Mouse (Mus musculus) neural tube, embryonic 13.5 days (tissue): Measurements from ENCODE around the gene Bmpr2. TPM values are rescaled to one million over a fixed set of nuclear protein-coding genes. Genes with fewer than 3 reads are reported as not detected.

Source experiments
- ATAC-seq: fragments of 200-750 bp; cut with Nextera tagmentation; 2 replicates; pipeline ENCODE4 v1.8.0; 2017; ENCODE audit warnings: low read depth, mild to moderate bottlenecking, moderate TSS enrichment, moderate library complexity
- H3K27ac ChIP-seq: fragments of 300-500 bp; sonication (generic); replicated peaks from 2 replicates; pipeline ENCODE4 v1.5.1; 2015; ENCODE audit warnings: moderate library complexity, mild to moderate bottlenecking, inconsistent platforms
- H3K27me3 ChIP-seq: fragments of 300-500 bp; sonication (generic); 2 replicates; pipeline ENCODE4 v1.6.1; 2015; ENCODE audit warnings: mild to moderate bottlenecking, inconsistent platforms
- H3K36me3 ChIP-seq: fragments of 300-500 bp; sonication (generic); 2 replicates; pipeline ENCODE4 v1.6.1; 2015; ENCODE audit warnings: mild to moderate bottlenecking, inconsistent platforms
- H3K4me1 ChIP-seq: fragments of 300-500 bp; sonication (generic); replicated peaks from 2 replicates; pipeline ENCODE4 v1.6.1; 2015; ENCODE audit warnings: inconsistent platforms
- H3K4me2 ChIP-seq: fragments of 300-500 bp; sonication (generic); 2 replicates; pipeline ENCODE4 v1.6.1; 2015; ENCODE audit warnings: inconsistent platforms, mild to moderate bottlenecking, moderate library complexity
- H3K4me3 ChIP-seq: fragments of 300-500 bp; sonication (generic); 2 replicates; pipeline ENCODE4 v1.5.1; 2015; ENCODE audit warnings: mild to moderate bottlenecking, inconsistent platforms
- H3K9ac ChIP-seq: fragments of 300-500 bp; sonication (generic); 2 replicates; pipeline ENCODE4 v1.6.1; 2015; ENCODE audit warnings: moderate library complexity, mild to moderate bottlenecking, inconsistent platforms
- H3K9me3 ChIP-seq: fragments of 300-500 bp; sonication (generic); 2 replicates; pipeline ENCODE4 v1.6.1; 2016; ENCODE audit warnings: inconsistent platforms
- WGBS: fragments of 180-500 bp; shearing (Covaris S2); methylation state at CpG from one replicate; pipeline ENCODE4 v1.1.7; 2015; 5-methylcytosine and 5-hydroxymethylcytosine counted together
- polyA plus RNA-seq: library from polyadenylated mRNA; unstranded; fragments of >200 nt; fragmentation: Nextera tagmentation; extraction: Ambion mirVana; gene quantifications from 2 replicates; pipeline ENCODE4 v1.2.1, GENCODE M21; 2015

The Bmpr2 gene
- polyA plus RNA-seq, 1 experiment from 2014 or later, result 11.8 TPM

DNA sequence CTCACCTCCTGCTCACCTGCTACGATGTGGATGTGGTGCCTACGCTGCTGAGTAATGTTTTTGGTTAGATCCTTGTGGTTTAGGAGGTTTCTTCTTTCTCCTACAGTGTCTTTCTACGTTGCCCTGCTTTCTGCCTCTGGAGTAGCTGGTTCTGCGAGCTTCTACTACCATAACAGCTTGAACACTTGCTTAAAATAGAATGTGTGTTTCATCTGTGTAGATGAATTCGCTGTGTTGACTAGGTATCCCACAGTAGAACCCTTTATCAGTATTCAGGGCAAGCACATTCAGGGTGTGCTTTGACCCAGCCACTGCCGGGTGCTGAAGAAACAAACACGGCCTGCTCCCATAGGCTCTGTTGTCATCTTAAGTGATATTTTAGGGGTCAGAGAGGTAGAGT is 114.9 kb downstream of the Bmpr2 start:
- Histone ChIP-seq H3K9ac (no peak overlapping the region), H3K9me3 (no peaks in the 10 kb centered on the region), H3K4me1 (no peaks in the 10 kb centered on the region), H3K36me3 (peaks cover 30% of the 10 kb centered on the region), H3K27ac (no peak overlapping the region), H3K4me2 (no peak overlapping the region), H3K27me3 (no peaks in the 10 kb centered on the region), H3K4me3 (no peak overlapping the region)
- 94% methylated on average over 7 of the region's 7 CpGs for WGBS
- ATAC-seq, result no peak

DNA sequence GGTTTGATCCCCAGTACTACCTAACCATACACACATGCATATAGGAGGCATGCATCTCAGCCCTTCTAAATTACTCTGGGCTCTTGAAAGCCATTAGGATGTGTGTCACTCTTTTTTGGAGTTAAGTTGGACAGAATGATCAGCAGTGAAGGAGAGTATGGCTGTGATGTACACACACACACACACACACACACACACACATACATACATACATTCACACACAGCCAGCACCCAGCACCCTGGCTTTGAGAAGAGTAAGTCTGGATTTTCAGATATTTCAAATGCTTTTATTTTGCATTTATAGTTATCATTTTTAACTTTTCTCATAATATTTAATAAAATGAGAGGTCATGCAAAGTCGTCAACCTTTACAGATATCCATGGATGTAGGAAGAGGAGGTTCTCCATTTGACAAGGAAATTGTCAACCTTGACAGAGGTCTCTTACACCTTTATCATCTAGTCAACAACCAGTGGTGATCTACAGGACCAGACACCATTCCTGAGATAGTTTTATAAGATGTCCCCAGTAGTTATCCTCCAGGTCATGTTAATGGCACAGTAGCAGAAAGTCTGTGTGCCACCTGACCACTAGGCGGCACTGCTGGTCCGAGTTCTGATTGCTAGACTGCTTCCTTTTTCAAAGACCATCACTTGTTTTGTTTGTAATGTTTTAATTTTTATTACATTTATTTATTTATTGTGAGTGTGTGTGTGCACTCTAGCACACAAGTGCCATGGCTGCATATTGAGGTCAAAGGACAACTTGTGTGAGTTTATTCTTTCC is 120.3 kb downstream of the Bmpr2 start:
- peaks cover 16% of the 10 kb centered on the region for H3K36me3 ChIP-seq
- H3K9ac ChIP-seq, result no peak overlapping the region
- no peak overlapping the region for H3K4me2 ChIP-seq
- 34% methylated on average over 3 of the region's 3 CpGs for WGBS
- no peaks in the 10 kb centered on the region for H3K27me3 ChIP-seq
- H3K4me1 ChIP-seq, result peaks cover 7% of the 10 kb centered on the region; the same call in 1 of the 2 replicates
- no peaks in the 10 kb centered on the region for H3K9me3 ChIP-seq
- peak; percentile 20; the same call in 1 of the 2 replicates for ATAC-seq
- H3K4me3 ChIP-seq, result no peak overlapping the region
- no peak overlapping the region for H3K27ac ChIP-seq

DNA sequence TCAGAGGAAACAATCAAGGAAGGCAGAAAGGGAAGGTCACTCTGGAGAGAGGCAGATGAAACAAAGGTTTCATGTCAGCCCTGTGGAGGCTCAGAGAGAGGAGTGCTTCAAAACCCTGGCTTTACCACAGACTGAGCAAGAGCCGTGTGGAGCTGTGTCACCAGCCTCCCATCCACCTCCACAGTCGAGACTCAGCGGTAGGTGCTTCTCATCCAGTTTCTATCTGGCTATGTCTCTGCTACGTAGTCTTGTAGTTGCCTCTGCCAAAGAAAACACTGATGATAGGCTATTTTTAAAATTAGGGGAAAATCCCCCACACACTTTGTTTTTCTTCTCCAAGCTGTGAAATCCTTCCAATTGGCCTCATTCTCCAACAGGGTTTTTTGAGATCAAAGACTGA is 123.7 kb downstream of the Bmpr2 start:
- Histone ChIP-seq H3K9ac (no peak overlapping the region), H3K27ac (no peak overlapping the region), H3K4me1 (peaks cover 7% of the 10 kb centered on the region; the same call in 1 of the 2 replicates), H3K4me2 (no peak overlapping the region), H3K27me3 (no peaks in the 10 kb centered on the region), H3K36me3 (no peaks in the 10 kb centered on the region), H3K4me3 (no peak overlapping the region), H3K9me3 (no peaks in the 10 kb centered on the region)
- 70% methylated on average over 4 of the region's 4 CpGs for WGBS
- ATAC-seq, result no peak

DNA sequence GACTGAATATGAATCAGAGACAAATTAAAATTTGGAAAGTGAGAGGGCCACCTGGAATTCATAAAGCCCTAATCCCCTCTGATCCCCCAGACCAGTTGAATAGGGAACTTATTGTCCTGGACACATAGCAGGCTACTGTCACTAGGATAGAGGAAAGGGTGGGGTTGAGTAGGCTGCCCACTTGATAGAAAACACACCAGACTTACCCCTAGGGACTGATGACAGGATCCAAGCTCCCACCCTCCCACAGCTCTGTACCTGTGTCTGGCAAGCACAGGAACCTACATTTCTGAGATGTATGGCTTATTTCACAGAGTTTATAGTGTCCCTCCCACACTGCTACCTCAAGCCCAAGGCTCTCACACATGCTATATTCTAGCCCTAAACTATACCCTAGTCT is 124.8 kb downstream of the Bmpr2 start:
- peaks cover 7% of the 10 kb centered on the region; the same call in 1 of the 2 replicates for H3K4me1 ChIP-seq
- no peaks in the 10 kb centered on the region for H3K36me3 ChIP-seq
- no peak for ATAC-seq
- no peaks in the 10 kb centered on the region for H3K9me3 ChIP-seq
- H3K9ac ChIP-seq, result no peak overlapping the region
- H3K4me3 ChIP-seq, result no peak overlapping the region
- no peak overlapping the region for H3K4me2 ChIP-seq
- H3K27me3 ChIP-seq, result no peaks in the 10 kb centered on the region
- H3K27ac ChIP-seq, result no peak overlapping the region

DNA sequence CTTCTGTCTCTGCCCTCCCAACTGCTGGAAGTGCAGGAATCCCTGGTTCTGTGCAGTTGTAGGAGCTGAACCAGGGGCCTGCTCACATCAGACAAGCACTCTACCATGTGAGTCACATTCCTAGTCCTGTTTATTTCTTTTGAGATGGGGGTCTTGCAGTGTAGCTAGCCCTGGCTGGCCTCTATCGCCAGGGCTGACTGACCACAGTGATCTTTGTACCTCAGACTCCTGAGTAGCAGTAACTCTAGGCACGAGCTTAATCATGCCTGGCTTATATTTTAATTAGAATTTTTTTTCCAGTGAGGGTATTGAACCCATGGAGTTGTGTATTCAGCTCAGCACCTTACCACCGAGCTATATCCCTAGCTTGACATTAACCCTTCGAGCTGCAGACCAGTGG is 128.0 kb downstream of the Bmpr2 start:
- Histone ChIP-seq H3K36me3 (no peaks in the 10 kb centered on the region), H3K4me2 (no peak overlapping the region), H3K27me3 (no peaks in the 10 kb centered on the region), H3K27ac (no peak overlapping the region), H3K4me1 (peaks cover 7% of the 10 kb centered on the region; the same call in 1 of the 2 replicates), H3K9me3 (no peaks in the 10 kb centered on the region), H3K9ac (no peak overlapping the region), H3K4me3 (no peak overlapping the region)
- no peak for ATAC-seq
- whole genome bisulfite sequencing, result 89% methylated on average over 4 of the region's 4 CpGs

DNA sequence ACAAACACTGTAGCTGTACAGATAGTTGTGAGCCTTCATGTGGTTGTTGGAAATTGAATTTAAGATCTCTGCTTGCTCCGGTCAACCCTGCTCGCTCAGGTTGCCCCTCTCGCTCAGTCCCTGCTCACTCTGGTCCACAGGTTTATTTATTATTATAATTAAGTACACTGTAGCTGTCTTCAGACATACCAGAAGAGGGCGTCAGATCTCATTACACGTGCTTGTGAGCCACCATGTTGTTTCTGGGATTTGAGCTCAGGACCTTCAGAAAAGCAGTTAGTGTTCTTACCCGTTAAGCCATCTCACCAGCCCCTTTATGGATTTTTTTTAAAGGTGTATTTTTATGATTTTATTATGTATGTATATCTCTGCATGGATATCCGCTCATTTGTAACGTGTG is 129.6 kb downstream of the Bmpr2 start:
- Histone ChIP-seq H3K36me3 (no peaks in the 10 kb centered on the region), H3K9me3 (no peaks in the 10 kb centered on the region), H3K9ac (no peak overlapping the region), H3K27ac (no peak overlapping the region), H3K27me3 (no peaks in the 10 kb centered on the region), H3K4me3 (no peak overlapping the region), H3K4me1 (no peaks in the 10 kb centered on the region), H3K4me2 (no peak overlapping the region)
- WGBS, result 88% methylated on average over 8 of the region's 8 CpGs
- no peak for ATAC-seq

DNA sequence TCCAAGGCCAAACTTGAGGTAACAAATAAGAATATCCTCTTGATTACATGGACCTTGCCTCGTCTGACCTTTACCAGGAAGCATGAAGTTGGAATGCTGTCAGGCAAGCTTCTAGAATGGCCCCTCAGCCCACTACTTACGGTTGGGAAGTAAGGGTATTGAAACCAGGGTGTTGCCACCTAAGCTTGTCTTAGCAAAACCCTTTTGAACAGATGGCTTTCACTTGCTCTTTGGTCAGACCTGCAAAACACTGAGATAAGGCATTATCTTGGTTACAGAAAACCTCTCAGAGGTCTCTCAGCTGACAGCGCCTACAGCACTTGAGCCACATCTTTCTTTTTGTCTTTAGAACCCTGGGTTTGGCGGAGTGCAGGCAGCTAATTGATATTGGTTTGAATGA is 130.8 kb downstream of the Bmpr2 start:
- H3K4me2 ChIP-seq, result no peak overlapping the region
- H3K4me3 ChIP-seq, result no peak overlapping the region
- WGBS, result 86% methylated on average over 4 of the region's 4 CpGs
- H3K36me3 ChIP-seq, result no peaks in the 10 kb centered on the region
- no peaks in the 10 kb centered on the region for H3K4me1 ChIP-seq
- no peaks in the 10 kb centered on the region for H3K9me3 ChIP-seq
- H3K27me3 ChIP-seq, result no peaks in the 10 kb centered on the region
- ATAC-seq, result no peak
- H3K9ac ChIP-seq, result no peak overlapping the region
- H3K27ac ChIP-seq, result no peak overlapping the region

DNA sequence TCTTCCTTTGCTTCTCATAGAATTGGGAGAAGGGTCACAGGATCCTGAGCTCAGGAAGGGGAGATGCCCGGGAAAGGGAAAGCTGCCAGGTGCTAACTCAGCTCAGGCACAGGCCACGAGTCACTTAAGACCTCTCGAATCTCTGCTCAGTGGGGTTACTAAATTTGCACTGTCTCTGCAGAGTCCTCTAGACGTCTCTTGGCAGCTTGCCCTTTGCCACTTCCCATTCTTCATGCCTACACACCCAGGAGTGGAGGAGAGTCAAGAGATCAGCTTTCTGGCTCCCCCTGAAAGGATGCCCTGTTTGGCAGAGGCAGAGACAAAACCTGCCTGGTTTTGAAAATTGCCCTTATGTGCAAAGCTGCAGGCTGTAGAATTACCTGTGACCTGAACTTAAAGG is 132.3 kb downstream of the Bmpr2 start:
- no peak for ATAC-seq
- no peaks in the 10 kb centered on the region for H3K27me3 ChIP-seq
- no peak overlapping the region for H3K4me3 ChIP-seq
- H3K4me2 ChIP-seq, result no peak overlapping the region
- H3K27ac ChIP-seq, result no peak overlapping the region
- H3K9me3 ChIP-seq, result no peaks in the 10 kb centered on the region
- H3K4me1 ChIP-seq, result no peaks in the 10 kb centered on the region
- WGBS, result 57% methylated on average over 4 of the region's 4 CpGs
- H3K36me3 ChIP-seq, result no peaks in the 10 kb centered on the region
- no peak overlapping the region for H3K9ac ChIP-seq

DNA sequence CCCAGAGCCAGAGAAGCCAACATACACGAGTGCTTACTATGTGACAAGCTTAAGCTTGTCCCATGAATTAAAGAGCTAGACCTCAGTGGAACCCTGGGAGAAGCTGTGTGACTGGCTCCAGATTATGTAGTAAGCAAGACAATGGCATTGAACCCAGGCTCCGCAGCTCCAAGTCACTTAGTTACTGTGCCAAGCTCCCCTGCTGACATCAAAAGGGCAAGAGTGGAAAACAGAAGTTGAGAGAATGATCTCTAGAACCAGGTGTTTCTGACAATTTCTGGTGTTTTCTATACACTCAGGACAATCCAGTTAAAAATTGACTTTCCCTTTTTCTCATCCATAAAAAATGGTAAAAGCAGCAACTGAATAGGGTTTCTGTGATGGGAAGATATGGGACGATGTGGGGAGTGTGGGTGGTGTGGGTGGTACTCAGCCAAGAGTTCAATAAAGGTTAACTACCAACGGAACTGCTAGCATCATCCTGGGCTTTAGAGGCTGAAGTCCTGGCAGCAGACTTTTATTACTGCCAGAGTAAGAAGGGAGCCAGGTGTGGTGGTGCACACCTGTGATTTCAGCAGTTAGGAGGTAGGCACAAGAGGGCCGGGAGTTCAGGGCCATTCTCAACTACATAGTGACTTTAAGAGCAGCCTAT is 134.1 kb downstream of the Bmpr2 start:
- Histone ChIP-seq H3K36me3 (no peaks in the 10 kb centered on the region), H3K27me3 (no peaks in the 10 kb centered on the region), H3K4me1 (no peaks in the 10 kb centered on the region), H3K4me3 (no peak overlapping the region), H3K9ac (no peak overlapping the region), H3K27ac (no peak overlapping the region), H3K4me2 (no peak overlapping the region), H3K9me3 (no peaks in the 10 kb centered on the region)
- ATAC-seq, result no peak
- 51% methylated on average over 5 of the region's 5 CpGs for WGBS

DNA sequence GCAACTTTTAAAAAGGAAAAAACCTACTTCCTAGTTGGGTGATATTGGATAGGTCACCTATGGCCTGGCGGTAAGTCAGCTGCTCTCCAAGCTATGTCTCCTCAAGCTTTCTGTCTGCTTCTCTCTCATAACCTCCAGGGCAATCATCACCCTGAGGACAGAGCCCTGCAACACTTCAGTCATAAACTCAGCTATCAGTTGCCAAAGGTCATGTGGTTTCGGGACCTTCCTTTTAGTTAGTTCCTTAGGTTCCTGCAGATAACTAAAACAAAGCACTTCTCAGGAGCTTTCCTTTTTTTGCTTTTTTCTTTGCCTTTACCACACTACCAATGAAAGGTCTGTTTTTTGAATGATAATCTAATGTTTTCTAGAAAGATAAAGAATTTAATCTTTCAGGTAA is 136.5 kb downstream of the Bmpr2 start:
- H3K4me2 ChIP-seq, result no peak overlapping the region
- H3K4me1 ChIP-seq, result no peaks in the 10 kb centered on the region
- 92% methylated on average over 2 of the region's 2 CpGs for WGBS
- H3K36me3 ChIP-seq, result no peaks in the 10 kb centered on the region
- H3K9me3 ChIP-seq, result no peaks in the 10 kb centered on the region
- no peak overlapping the region for H3K9ac ChIP-seq
- H3K27me3 ChIP-seq, result no peaks in the 10 kb centered on the region
- ATAC-seq, result no peak
- no peak overlapping the region for H3K27ac ChIP-seq
- no peak overlapping the region for H3K4me3 ChIP-seq

DNA sequence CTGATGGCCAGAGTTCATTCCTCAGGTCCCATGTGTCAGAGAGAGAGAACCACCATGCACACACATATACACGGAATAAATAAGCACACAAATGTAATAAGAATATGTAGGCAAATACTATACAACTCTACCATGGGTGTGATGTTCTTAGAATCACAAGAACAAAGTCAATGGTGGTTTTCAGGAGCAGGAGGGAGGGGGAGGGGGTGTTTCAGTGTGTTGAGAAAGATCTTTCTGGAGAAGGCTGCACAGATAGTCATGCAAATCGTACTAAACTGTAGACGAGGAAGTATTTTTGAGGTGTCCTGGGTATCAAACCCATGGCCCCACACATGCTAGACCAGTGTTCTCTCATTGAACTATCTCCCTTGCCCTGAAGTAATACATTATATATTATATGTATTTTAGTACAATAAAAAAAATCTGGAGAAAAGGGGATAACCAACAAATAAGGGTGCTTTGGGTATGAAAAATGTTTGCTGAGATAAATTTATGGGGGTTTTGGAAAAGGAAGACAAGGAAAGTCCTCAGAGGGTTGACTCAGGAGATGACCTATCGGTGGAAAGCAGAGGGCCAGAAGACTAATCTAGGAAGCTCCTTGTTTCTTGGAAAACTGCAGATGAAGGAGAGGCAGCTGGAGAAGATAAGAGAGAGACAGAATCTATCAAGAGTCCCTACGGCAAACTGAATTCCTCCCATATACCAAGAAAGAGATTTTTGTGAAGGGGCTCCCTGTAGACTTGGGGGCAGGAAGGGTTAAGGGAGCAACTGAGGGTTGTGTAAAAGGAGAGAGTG is 138.1 kb downstream of the Bmpr2 start:
- Histone ChIP-seq H3K4me3 (no peak overlapping the region), H3K9ac (no peak overlapping the region), H3K27me3 (no peaks in the 10 kb centered on the region), H3K4me1 (no peaks in the 10 kb centered on the region), H3K9me3 (no peaks in the 10 kb centered on the region), H3K27ac (no peak overlapping the region), H3K36me3 (no peaks in the 10 kb centered on the region), H3K4me2 (no peak overlapping the region)
- 93% methylated on average over 5 of the region's 5 CpGs for WGBS
- ATAC-seq, result no peak

DNA sequence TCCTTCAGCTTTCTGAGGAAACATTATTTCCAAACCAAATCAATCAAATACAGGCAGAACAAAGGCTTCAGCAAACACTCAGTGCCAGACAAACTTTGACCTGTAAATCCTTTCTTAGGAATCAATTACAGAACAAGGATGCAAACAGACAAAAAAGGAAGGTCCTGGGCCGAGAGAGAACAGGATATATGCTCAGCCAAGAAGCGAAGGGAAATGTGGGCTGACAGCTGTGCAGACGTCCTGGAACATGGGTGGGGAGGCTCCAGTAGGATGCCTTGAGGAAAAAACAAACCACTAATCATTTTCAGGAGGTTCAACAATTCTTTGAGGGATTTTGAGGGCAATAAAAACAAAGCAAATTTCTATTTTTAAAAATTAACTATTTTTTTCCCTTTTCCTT is 139.4 kb downstream of the Bmpr2 start:
- Histone ChIP-seq H3K4me2 (no peak overlapping the region), H3K4me1 (no peaks in the 10 kb centered on the region), H3K9ac (no peak overlapping the region), H3K9me3 (no peaks in the 10 kb centered on the region), H3K36me3 (no peaks in the 10 kb centered on the region), H3K4me3 (no peak overlapping the region), H3K27me3 (no peaks in the 10 kb centered on the region), H3K27ac (no peak overlapping the region)
- 40% methylated on average over 3 of the region's 3 CpGs for WGBS
- no peak for ATAC-seq
